Mouse (Mus musculus): ENCODE results near the gene Pnpla2. TPM values are rescaled to one million over a fixed set of nuclear protein-coding genes. Genes with fewer than 3 reads are reported as not detected.

Pnpla2 gene
- polyA plus RNA-seq, 1 experiment, result not detected

GRCm38 (mm10) chr7:141417731-141418681 is 37.0 kb upstream of the Pnpla2 start:
- no peak for TF ChIP-seq CTCF (IDR thresholded peaks at IDR 0.05; ENCODE audit: insufficient read depth, low read depth, low read length)
- no peak for TF ChIP-seq POLR2A (IDR thresholded peaks at IDR 0.05; ENCODE audit: insufficient read depth, low read depth, low read length)
- peaks cover 6% of the 10 kb centered on the region; the same call in 1 of the 2 replicates for H3K4me1 ChIP-seq (ENCODE audit: control insufficient read depth, insufficient read depth, low read length)
- H3K4me3 ChIP-seq (ENCODE audit: insufficient read depth, low read depth, low read length), result no peak overlapping the region
- WGBS, result 77% methylated on average over 8 of the region's 8 CpGs
- no peak overlapping the region for H3K27ac ChIP-seq (ENCODE audit: insufficient read depth, low read depth, low read length)

- peaks cover 3% of the 10 kb centered on the region; the same call in 1 of the 2 replicates for H3K4me1 ChIP-seq (ENCODE audit: control insufficient read depth, insufficient read depth, low read length)
- no peak for TF ChIP-seq POLR2A (IDR thresholded peaks at IDR 0.05; ENCODE audit: insufficient read depth, low read depth, low read length)
- TF ChIP-seq CTCF (IDR thresholded peaks at IDR 0.05; ENCODE audit: insufficient read depth, low read depth, low read length), result no peak
- H3K27ac ChIP-seq (ENCODE audit: insufficient read depth, low read depth, low read length), result no peak overlapping the region
- H3K4me3 ChIP-seq (ENCODE audit: insufficient read depth, low read depth, low read length), result no peak overlapping the region
- WGBS, result 60% methylated on average over 7 of the region's 7 CpGs
Measured at GRCm38 (mm10) chr7:141418970-141419369, 36.0 kb upstream of the Pnpla2 start.

- Histone ChIP-seq H3K4me1 (ENCODE audit: control insufficient read depth, insufficient read depth, low read length) (no peaks in the 10 kb centered on the region), H3K4me3 (ENCODE audit: insufficient read depth, low read depth, low read length) (no peak overlapping the region), H3K27ac (ENCODE audit: insufficient read depth, low read depth, low read length) (no peak overlapping the region)
- TF ChIP-seq POLR2A (IDR thresholded peaks at IDR 0.05; ENCODE audit: insufficient read depth, low read depth, low read length), result no peak
- TF ChIP-seq CTCF (IDR thresholded peaks at IDR 0.05; ENCODE audit: insufficient read depth, low read depth, low read length), result no peak
- WGBS, result 87% methylated on average over 9 of the region's 9 CpGs
Measured at GRCm38 (mm10) chr7:141420030-141420702, 34.8 kb upstream of the Pnpla2 start.

GRCm38 (mm10) chr7:141423811-141424210 is 31.2 kb upstream of the Pnpla2 start:
- no peak overlapping the region for H3K4me3 ChIP-seq (ENCODE audit: insufficient read depth, low read depth, low read length)
- WGBS, result 77% methylated on average over 4 of the region's 4 CpGs
- TF ChIP-seq CTCF (IDR thresholded peaks at IDR 0.05; ENCODE audit: insufficient read depth, low read depth, low read length) (no peak), POLR2A (IDR thresholded peaks at IDR 0.05; ENCODE audit: insufficient read depth, low read depth, low read length) (no peak)
- no peak overlapping the region for H3K27ac ChIP-seq (ENCODE audit: insufficient read depth, low read depth, low read length)
- peaks cover 11% of the 10 kb centered on the region for H3K4me1 ChIP-seq (ENCODE audit: control insufficient read depth, insufficient read depth, low read length)

GRCm38 (mm10) chr7:141426948-141427730 is 27.9 kb upstream of the Pnpla2 start:
- TF ChIP-seq CTCF (IDR thresholded peaks at IDR 0.05; ENCODE audit: insufficient read depth, low read depth, low read length) (no peak), POLR2A (IDR thresholded peaks at IDR 0.05; ENCODE audit: insufficient read depth, low read depth, low read length) (no peak)
- H3K4me1 ChIP-seq (ENCODE audit: control insufficient read depth, insufficient read depth, low read length), result peaks cover 18% of the 10 kb centered on the region
- H3K27ac ChIP-seq (ENCODE audit: insufficient read depth, low read depth, low read length), result no peak overlapping the region
- no peak overlapping the region for H3K4me3 ChIP-seq (ENCODE audit: insufficient read depth, low read depth, low read length)
- 91% methylated on average over 12 of the region's 12 CpGs for WGBS

GRCm38 (mm10) chr7:141428701-141429100 is 26.3 kb upstream of the Pnpla2 start:
- TF ChIP-seq POLR2A (IDR thresholded peaks at IDR 0.05; ENCODE audit: insufficient read depth, low read depth, low read length), result no peak
- TF ChIP-seq CTCF (IDR thresholded peaks at IDR 0.05; ENCODE audit: insufficient read depth, low read depth, low read length), result no peak

GRCm38 (mm10) chr7:141429310-141429709 is 25.7 kb upstream of the Pnpla2 start, which contains the start of gene Cend1:
Gene Cend1, minus strand, starts transcription at chr7:141429491.
- 2% methylated on average over 19 of the region's 19 CpGs for WGBS
- Histone ChIP-seq H3K27ac (ENCODE audit: insufficient read depth, low read depth, low read length) (peak within 1 kb of the TSS; percentile 61), H3K4me3 (ENCODE audit: insufficient read depth, low read depth, low read length) (peak within 1 kb of the TSS; percentile 67), H3K4me1 (ENCODE audit: control insufficient read depth, insufficient read depth, low read length) (peaks cover 37% of the 10 kb centered on the region)
- TF ChIP-seq CTCF (IDR thresholded peaks at IDR 0.05; ENCODE audit: insufficient read depth, low read depth, low read length) (no peak), POLR2A (IDR thresholded peaks at IDR 0.05; ENCODE audit: insufficient read depth, low read depth, low read length) (peak; percentile 65)

More at GRCm38 (mm10) chr7:141428701-141429100, 26.3 kb upstream of the Pnpla2 start:
- H3K4me3 ChIP-seq (ENCODE audit: insufficient read depth, low read depth, low read length), result peak overlapping the region; percentile 67
- 42% methylated on average over 5 of the region's 5 CpGs for WGBS
- H3K4me1 ChIP-seq (ENCODE audit: control insufficient read depth, insufficient read depth, low read length), result peaks cover 32% of the 10 kb centered on the region
- peak overlapping the region; percentile 61 for H3K27ac ChIP-seq (ENCODE audit: insufficient read depth, low read depth, low read length)

- Histone ChIP-seq H3K4me3 (ENCODE audit: insufficient read depth, low read depth, low read length) (no peak overlapping the region), H3K27ac (ENCODE audit: insufficient read depth, low read depth, low read length) (no peak overlapping the region), H3K4me1 (ENCODE audit: control insufficient read depth, insufficient read depth, low read length) (peaks cover 42% of the 10 kb centered on the region)
- 60% methylated on average over 9 of the region's 9 CpGs for WGBS
- TF ChIP-seq CTCF (IDR thresholded peaks at IDR 0.05; ENCODE audit: insufficient read depth, low read depth, low read length) (no peak), POLR2A (IDR thresholded peaks at IDR 0.05; ENCODE audit: insufficient read depth, low read depth, low read length) (no peak)
Measured at GRCm38 (mm10) chr7:141429840-141430584, 25.0 kb upstream of the Pnpla2 start.
